Mouse (Mus musculus): ENCODE measurements at regions not wholly inside any gene's neighbourhood (a gene's known extent, or its start where the extent isn't known, plus 50 kb on each side); places are given as distances from the start of the nearest gene placed in this dataset.

- no peak for DNase-seq
Measured at GRCm38 (mm10) chr3:131698070-131698750, 133.6 kb downstream of the Papss1 start.

GRCm38 (mm10) chr3:131703134-131703533 lies 138.6 kb downstream of the Papss1 start:
- peak; percentile 62 for DNase-seq

GRCm38 (mm10) chr3:131713532-131713931 lies 149.0 kb downstream of the Papss1 start:
- no peak for DNase-seq

- DNase-seq: no peak
Measured at GRCm38 (mm10) chr3:131718761-131719160, 154.2 kb downstream of the Papss1 start.

- DNase-seq: no peak
Measured at GRCm38 (mm10) chr3:131728618-131729017, 164.1 kb downstream of the Papss1 start.

- DNase-seq: peak; percentile 34
Measured at GRCm38 (mm10) chr3:131734226-131734625, 169.7 kb downstream of the Papss1 start.

GRCm38 (mm10) chr3:131737461-131737860 lies 172.9 kb downstream of the Papss1 start:
- peak; percentile 44 for DNase-seq

- DNase-seq: no peak
Measured at GRCm38 (mm10) chr3:131737953-131738598, 173.5 kb downstream of the Papss1 start.

GRCm38 (mm10) chr3:131755537-131755936 lies 191.0 kb downstream of the Papss1 start:
- no peak for DNase-seq

- DNase-seq: no peak
Measured at GRCm38 (mm10) chr3:131756126-131756525, 191.6 kb downstream of the Papss1 start.

GRCm38 (mm10) chr3:131769976-131770375 lies 205.4 kb downstream of the Papss1 start:
- DNase-seq: no peak

- DNase-seq: no peak
Measured at GRCm38 (mm10) chr3:131770486-131770885, 205.9 kb downstream of the Papss1 start.

- DNase-seq: no peak
Measured at GRCm38 (mm10) chr3:131771863-131772546, 207.4 kb downstream of the Papss1 start.

GRCm38 (mm10) chr3:131772593-131772992 lies 208.0 kb downstream of the Papss1 start:
- no peak for DNase-seq

GRCm38 (mm10) chr3:131775431-131775830 lies 210.9 kb downstream of the Papss1 start:
- DNase-seq: no peak

GRCm38 (mm10) chr3:131776650-131777049 lies 212.1 kb downstream of the Papss1 start:
- DNase-seq: no peak

- no peak for DNase-seq
Measured at GRCm38 (mm10) chr3:131779803-131780202, 215.2 kb downstream of the Papss1 start.

- DNase-seq: peak; percentile 8
Measured at GRCm38 (mm10) chr3:131785524-131785923, 221.0 kb downstream of the Papss1 start.

GRCm38 (mm10) chr3:131788321-131788720 lies 223.8 kb downstream of the Papss1 start:
- DNase-seq: no peak

- DNase-seq: no peak
Measured at GRCm38 (mm10) chr3:131789177-131789576, 224.6 kb downstream of the Papss1 start.

GRCm38 (mm10) chr3:131794056-131794455 lies 229.5 kb downstream of the Papss1 start:
- no peak for DNase-seq

GRCm38 (mm10) chr3:131795108-131796005 lies 230.8 kb downstream of the Papss1 start:
- no peak for DNase-seq
